Mouse (Mus musculus) heart, adult 11 months (tissue): ENCODE data around the gene Gm10190.

ENCODE experiments used
- DNase-seq: peaks from one replicate; pipeline ENCODE4 v3.0.0; 2022

Gene Gm10190

DNA sequence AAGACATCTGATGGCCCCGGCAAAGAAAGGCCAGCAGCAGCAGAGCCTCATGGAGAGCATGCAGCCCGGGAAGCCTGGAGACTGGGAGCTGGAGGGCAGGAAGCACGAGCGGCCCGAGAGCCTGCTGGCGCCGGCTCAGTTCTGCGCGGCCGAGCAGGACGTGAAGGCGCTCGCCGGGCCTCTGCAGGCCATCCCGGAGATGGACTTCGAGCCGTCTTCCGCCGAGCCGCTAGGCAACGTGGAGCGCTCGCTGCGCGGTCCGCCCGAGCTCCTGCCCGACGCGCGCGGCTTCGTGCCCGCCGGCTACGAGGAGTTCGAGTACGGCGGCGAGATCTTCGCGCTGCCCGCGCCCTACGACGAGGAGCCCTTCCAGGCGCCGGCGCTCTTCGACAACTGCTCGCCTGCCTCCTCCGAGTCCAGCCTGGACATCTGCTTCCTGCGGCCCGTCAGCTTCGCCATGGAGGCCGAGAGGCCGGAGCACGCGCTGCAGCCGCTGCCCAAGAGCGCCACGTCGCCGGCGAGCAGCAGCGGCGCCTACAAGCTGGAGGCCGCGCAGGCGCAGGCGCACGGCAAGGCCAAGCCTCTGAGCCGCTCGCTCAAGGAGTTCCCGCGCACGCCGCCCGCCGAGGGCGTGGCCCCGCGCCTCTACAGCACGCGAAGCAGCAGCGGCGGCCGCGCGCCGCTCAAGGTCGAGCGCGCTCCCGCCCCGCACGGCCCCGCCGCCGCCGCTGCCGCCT, at the start of gene Gm10190:
Gene Gm10190 (minus strand): TSS at position 553 of the 737 bp plus-strand sequence.
- peak; percentile 99 for DNase-seq

DNA sequence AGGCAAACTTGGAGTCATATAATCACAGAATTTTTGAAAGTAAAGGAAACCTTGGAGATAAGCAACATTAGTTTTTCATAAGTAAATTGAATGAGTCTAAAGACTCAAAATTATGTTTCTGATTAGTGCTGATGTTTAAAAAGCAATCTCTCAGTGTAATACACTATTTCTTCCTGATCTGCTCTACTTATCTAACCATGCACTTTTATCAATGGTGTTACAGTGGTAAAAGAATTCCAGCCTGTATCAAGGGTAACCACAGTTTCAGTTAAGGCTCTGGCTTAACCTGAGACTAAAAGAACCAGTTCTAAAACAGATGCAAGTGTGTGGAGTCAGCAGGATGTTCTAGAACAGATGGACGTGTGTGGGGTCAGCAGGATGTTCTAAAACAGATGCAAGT, 47.7 kb upstream of the Gm10190 start:
- no peak for DNase-seq

DNA sequence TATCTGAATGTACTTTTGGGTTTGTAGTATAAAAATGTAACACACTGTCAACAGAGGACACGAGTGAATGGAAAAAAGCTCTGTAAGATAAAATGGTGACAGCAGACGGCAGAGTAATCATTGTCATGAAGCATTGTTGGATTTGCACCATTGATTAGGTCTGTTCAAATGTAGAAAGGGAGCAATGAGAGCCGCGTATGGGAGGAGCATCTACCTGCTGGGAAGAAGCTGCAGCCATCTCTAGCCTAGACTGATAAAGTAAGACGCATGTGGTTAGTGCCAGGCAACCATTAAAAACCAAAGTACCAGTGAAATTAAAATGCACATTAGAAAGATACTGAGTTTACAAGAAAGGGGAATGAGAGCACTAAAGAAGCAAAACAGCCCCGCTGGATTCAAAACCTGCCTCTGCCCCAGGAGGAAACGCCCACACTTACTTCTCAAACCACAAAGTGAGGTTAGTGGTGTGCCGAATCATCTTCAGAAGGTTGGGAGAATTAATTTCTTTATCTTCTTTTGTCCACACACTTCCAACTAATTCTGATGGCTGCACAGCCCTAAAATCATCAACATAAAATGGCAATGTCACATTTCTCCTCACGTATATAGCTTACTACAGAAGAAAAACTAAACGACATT, 45.4 kb upstream of the Gm10190 start:
- DNase-seq, result no peak

DNA sequence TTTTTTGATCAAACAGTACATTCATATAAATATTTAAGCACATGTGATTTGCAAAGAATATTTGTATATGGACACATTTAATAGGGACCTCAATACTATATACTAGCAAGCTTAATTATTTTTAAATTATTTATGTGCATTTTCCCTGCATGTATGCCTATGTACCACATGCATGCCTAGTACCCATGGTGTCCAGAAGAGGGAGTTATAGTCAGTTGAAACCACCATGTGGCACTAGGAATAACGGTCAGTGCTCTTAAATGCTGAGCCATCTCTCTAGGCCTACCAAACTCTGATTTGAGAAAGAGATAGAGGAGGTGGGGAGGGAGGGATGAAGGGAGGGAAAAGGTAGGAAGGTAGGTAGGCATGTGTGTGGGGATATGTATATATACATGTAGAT, 37.8 kb upstream of the Gm10190 start:
- DNase-seq, result peak; percentile 52

DNA sequence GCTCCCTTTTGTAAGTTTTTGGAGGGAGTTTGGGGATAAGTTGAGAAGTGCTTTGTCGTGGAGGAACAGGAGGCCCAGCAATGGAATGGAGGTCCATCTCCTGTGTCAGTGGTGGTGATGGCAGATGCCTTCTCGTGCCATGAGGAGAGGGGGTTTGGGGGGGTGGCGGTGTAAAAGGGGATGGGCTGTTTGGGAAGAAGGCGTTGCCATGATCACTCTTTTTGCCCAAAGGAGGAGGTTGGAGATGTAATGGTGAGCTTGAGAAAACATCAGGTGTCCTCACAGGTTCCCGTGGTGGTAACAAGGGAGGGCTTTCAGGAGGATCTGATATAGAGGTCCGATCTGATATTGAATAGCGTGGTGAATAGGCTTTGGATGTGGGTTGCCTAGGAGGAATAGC, 24.9 kb upstream of the Gm10190 start:
- DNase-seq, result peak; percentile 70

DNA sequence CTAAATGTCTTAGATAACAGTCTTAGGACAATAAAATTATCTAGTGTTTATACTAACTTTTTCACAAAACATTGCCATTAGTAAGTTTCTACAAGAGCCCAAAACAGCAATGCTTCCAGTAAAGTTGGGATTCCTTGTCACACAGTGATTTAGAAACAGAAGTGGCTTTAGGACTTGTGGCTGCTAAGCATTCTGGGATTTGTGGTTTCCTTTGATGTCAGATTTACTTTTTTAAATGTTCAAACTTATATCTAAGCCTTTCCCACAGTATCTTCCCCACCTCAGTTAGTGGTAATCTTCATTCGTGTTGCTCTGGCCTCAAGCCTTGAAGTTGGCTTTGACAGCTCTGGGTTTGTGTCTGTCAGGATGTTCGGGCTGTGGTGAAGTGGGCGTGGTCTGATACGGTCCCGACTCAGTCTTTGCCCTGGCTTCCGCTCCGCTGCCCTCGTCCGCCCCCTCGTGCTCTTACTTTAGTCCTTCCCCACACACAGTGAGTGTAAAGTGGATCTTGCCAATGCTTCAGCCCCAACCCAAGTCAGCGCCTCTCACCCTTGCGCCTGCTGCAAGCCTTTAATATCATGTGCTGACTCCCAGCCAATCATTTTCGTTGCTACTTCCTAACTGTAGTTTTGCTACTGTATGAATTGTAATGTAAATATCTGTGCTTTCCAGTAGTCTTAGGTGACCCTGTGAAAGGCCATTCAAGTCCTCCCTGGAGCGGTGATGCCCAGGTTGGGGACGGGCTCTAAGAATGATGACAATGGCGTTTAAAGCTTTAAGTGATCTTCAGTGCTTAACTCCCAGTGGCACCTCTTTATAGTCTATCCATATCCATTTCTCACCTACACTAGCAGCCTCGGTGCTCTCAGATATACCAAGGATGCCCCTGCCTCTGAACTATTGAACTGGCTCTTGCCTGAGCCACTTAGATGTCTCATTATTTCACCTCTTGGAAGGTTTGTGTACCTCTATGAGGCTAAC, 18.4 kb upstream of the Gm10190 start:
- peak; percentile 95 for DNase-seq

DNA sequence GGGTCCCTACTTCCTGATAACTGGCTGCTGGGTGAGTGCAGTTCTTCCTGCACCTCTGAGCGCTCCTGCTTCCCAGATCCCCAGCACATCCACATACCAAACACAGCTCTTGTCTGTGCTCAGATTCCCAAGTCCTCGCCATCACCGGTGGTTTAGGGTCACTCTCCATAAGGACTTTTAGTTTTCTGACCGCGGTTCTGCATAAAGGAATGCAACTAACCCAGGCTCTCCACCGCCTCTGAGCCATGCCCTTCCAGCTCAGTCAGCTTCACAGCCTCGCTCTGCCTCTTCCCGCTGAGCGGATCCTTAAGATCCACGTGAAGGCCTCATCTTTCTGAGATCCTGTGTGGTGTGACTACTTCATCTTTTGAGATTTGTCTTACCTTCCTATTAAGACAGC, 16.7 kb upstream of the Gm10190 start:
- peak; percentile 56 for DNase-seq

DNA sequence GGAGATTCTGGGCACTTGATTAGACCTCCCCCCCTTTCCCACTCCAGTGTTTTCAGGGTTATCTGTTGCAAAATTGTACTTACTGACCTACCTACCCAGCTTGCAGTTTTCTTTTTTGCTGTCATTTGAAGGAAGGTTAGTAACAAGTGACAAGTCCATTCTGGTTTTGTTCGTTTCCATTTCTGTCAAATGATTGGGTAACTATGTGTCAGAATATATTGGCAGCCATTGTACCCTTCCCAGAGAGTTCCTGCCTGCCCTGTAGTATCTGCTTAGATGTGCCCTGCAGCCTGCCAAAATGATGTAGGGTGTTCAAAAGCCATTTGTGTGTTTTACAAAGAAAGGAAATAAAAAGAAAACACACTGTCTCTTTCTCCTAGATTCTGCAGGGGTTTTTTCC, 12.3 kb upstream of the Gm10190 start:
- DNase-seq, result peak; percentile 57

DNA sequence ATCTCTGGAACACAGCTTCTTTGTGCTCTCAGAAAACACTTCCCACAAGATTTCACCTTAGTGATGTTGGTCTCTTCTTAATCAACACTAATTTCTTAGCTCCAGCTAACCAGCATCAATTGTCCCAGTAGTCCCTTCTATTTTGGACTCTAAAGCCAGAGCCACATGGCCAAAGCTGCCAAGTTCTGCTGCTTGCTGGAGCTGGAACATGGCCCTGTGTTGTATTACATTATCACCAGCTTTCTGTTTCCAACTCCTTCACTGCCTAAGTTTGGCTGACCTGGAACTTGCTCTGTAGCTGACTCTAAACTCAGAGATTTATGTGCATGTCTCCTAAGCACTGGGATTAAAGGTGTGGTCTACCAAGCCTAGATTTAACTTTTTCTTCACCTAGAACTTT, 5.0 kb upstream of the Gm10190 start:
- peak; percentile 93 for DNase-seq

DNA sequence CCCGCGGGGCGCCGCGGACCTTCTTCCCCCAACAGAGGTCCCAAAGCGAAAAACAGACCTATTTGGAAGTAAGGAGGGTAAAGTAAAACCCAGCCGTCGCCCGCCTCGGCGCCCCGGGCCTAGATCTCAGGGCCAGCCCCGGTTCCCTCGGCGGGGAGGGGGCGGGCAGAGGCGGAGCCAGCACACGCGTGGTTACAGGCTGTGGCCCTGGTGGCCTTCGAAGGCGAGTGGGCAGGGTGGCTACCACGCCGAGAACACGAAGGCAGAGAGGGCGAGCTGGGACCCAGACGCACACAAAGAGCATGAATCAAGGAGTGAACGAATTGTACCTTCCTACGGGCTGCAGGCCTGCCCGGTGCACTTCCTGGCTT, 370 bp upstream of the Gm10190 start:
- no peak for DNase-seq

DNA sequence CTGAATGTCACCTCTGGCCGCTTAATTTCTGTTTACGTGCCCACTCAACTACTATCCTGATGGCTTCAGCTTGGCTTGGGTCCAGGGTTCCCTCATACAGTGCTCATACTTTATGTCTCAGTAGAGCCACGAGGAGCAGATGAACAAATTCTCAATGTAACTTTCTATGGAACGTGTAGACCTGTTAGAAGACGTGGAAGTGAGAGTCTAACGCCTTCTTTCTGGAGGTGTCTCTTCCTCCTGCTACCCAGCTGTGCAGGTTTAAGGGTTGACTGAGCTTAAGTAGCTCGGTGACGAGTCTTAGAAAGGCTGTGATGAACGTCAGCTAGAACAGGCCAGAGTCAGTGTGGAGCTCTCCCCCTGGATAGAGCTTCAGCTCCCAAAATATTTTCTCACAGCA, 4.7 kb downstream of the Gm10190 start:
- DNase-seq, result peak; percentile 80

DNA sequence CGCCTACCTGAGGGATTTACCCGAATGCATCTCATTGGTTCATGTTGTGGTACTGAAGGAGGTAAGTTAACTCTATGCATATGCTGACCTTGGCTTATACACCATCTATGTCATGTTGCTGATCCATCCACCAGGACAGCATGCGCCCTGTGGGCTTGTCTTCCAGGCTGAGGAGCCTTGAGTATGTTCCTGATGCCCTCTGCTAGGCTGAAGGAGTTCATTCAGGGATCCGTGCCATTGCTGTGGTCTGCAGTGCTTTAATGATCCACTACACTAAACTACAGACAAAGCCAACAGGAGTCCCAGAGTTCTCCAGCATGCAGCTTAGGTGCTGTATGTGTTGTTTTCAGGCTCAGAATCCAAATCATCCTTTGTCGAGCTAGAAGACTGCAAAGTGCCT, 6.1 kb downstream of the Gm10190 start:
- peak; percentile 75 for DNase-seq

DNA sequence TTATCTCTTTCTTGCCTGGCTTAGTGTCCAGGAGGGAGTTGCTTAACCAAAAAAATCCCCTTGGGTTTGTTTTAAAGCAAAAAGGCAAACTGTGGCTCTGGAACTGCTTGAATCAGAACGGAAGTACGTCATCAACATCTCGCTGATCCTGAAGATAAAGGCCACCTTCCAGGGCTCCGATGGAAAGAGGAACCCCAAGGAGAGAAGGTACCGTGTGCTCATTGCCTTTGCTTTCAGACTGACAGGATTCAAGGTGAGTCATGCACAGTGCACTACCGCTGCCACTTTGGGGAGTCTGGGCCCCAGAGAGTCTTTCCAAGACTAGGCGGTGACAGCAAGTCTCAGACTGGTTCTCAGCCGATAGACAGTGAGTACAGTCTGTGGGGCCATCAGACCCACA, 13.1 kb downstream of the Gm10190 start:
- DNase-seq, result no peak

DNA sequence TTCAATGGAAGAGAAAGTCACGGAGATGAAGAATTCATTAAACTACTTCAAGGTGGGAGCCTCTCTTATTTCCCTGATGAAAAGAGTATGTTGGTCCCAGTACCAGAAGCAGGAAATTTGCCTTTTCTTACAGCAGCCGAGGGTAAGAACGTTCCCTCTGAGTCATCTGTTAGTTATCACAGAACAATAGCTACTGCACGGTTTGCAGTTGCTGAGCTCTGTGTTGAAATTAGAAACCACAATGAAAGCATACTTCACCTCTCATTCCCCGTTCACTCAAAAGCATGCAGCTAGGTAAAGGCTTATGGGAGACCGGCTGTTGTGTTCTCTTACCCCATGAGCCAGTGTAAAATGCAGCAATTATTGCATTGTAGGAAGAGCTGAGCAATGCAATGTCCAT, 26.1 kb downstream of the Gm10190 start:
- DNase-seq, result peak; percentile 24

DNA sequence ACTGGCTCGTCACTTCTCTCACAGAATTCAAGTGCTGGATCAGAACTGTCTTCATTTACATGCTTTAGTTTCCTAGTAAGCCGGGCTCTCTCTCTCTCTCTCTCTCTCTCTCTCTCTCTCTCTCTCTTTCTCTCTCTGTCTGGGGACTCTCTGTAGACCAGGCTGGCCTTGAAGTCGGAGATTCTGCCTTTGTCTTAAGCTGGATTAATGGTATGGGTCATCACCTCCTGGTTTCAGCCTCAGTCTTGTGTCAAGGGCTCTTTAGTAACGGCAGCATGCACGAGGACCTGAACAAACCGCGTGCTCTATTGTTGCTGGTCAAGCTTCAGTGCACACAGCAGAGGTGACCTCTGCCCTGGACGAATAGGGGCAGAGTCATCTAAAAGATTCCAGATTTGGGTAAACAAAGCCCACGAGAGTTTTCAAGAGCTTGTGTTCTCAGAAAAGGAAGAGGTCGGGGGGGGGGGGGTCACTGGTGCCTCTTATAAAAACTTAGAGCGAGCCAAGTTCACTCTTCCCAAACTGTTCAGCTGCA, 26.7 kb downstream of the Gm10190 start:
- DNase-seq, result peak; percentile 66

DNA sequence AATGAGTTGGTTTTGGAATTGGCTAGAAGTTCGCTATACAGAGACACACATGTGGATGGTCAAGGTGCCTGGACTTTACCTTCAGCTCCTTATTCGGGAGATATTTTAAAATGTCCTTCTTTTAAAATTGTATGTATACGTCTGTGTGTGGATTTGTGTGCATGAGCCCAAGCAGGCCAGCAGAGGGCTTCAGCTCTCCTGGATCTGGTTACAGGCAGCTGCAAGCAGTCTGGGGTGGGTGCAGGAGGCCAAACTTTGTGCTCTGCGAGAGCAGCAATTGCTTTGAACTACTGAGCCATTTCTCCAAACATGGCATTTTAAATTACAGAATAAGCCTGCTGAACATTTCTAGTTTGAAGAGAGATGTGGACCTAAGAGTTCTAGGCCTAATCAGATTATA, 28.1 kb downstream of the Gm10190 start:
- peak; percentile 43 for DNase-seq

DNA sequence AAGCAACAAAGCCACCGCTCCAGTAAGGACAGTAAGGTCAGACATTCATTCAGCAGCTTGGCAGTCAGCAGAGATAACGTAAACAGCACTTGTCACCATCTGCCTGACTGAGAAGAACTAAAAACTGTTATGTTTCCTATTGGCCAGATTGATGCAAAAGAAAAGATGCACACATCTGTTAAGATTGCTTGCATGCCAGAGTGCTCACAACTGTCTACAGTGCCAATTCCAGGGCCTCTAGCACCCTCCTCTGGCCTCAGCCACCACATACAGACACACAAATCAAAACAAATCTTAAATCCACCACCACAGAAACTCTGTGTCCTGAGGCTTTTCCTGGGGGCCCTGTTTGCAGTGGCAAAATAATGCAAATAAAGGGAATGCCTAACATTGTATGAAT, 41.0 kb downstream of the Gm10190 start:
- peak; percentile 56 for DNase-seq

DNA sequence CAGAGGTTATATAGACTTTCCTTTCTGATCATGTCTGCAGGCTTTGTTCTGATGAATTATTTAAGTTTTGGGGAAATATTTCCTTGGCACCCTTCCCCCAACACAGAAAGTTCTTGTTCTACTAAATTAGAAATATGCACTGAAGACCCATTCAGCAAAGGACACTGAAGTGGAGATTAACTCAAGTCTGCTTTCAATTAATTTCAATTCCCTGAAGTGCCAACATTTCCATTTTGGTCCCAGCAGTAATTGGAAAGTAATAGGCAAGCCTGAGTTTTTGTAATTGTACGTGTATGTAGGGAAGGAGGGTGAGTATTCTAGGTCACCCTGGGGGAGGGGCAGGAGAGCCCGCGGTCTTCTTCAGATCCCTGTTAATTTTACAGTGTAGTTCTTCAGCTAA, 46.9 kb downstream of the Gm10190 start:
- peak; percentile 28 for DNase-seq

DNA sequence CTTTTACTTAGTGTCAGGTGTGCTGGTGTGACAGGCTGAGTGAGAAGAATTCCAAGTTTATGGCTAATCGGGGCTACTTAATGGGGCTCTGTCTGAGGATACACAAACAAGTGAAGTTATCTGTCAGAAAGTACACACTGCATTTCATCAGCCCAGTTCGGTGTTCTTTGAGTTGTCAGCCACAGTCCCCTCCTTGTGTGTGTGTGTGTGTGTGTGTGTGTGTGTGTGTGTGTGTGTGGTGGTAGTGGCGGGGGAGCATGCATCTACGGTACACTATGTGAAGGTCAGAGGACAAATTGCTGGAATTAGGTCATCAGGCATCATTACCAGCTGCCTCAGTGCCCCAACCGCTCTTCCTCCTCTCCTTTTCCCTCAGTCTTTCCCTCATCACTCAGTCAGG, 47.9 kb downstream of the Gm10190 start:
- peak; percentile 34 for DNase-seq

DNA sequence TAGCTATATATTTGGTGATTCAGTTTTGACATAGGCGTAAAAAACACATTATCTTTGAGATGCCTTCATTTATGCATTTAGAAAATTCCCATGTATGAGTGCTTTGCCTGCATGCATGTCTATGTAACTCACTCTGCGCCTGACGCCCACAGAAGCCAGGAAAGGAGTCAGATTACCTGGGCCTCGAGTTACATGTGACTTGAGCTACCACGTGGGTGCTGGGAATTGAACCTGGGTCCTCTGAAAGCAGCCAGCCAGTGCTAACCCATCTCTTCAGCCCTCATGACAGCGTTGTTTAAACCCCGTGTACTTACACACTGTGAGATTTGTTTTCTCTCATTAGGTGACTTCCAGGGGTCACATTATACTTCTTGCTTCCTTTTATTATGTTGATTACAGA, 48.8 kb downstream of the Gm10190 start:
- DNase-seq, result peak; percentile 65

DNA sequence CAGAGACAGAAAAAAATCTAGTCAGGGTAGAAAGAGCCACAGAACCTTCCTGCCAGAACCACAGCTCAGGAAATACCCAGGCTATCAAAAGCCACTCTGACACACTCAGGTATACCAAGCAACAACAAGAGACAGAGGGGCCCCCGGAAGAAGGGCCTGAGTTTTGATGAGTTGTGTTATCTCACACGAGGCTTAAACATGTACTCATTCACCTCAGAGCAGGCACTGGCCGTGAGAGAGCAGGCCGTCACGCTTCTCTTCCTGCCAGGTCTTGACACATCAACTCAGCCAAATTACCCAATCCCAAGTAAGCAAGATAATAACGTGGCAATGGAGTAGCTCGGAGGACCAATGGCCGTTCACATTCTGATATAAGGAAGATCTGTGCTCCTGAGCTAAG, 49.7 kb downstream of the Gm10190 start:
- DNase-seq, result no peak
